Mouse (Mus musculus): ENCODE results near the gene 2210408I21Rik. TPM values are rescaled to one million over a fixed set of nuclear protein-coding genes. Genes with fewer than 3 reads are reported as not detected.

The 2210408I21Rik gene
- total and polyA plus RNA-seq, 3 experiments, result 1.6 to 4.0 TPM; not detected in 1

GRCm38 (mm10) chr13:77478425-77479119 lies 343.2 kb downstream of the 2210408I21Rik start:
- H3K4me1 ChIP-seq (ENCODE audit: control insufficient read depth in 1 of 2, insufficient read depth in 2 of 2, low read length in 2 of 2), result no peaks in the 10 kb centered on the region
- no peak overlapping the region for H3K9ac ChIP-seq (ENCODE audit: control insufficient read depth, low read depth, low read length, poor library complexity, severe bottlenecking)
- H3K9me3 ChIP-seq (replicated peaks; ENCODE audit: insufficient read depth, low read length), result no peaks in the 10 kb centered on the region
- no peaks in the 10 kb centered on the region for H3K27me3 ChIP-seq (ENCODE audit: control insufficient read depth in 1 of 2, insufficient read depth in 2 of 2, low read length in 2 of 2)
- no peak for DNase-seq (ENCODE audit: low read depth, low spot score)
- H3K36me3 ChIP-seq (ENCODE audit: control insufficient read depth in 1 of 2, insufficient read depth in 2 of 2, low read length in 2 of 2), result no peaks in the 10 kb centered on the region
- no peaks in the 10 kb centered on the region for H3K79me2 ChIP-seq (ENCODE audit: control insufficient read depth, insufficient read depth, low read length, poor library complexity)
- no peak overlapping the region for H3K27ac ChIP-seq (ENCODE audit: control insufficient read depth, low read depth, low read length)
- TF ChIP-seq USF1 (IDR thresholded peaks at IDR 0.05; ENCODE audit: low read depth, low read length), result no peak
- TF ChIP-seq MYB (IDR thresholded peaks at IDR 0.05; ENCODE audit: low read depth, low read length), result no peak
- no peak for TF ChIP-seq CTCF (IDR thresholded peaks at IDR 0.05 in 2 of 3, conservative IDR thresholded peaks at IDR 0.05 in 1 of 3; ENCODE audit: control insufficient read depth in 1 of 3, insufficient read depth in 1 of 3, low read depth in 2 of 3, low read length in 3 of 3, poor library complexity in 1 of 3, severe bottlenecking in 1 of 3)
- TF ChIP-seq RCOR1 (IDR thresholded peaks at IDR 0.05; ENCODE audit: low read depth, low read length), result no peak
- TF ChIP-seq KAT2A (conservative IDR thresholded peaks at IDR 0.05; ENCODE audit: low read depth, low read length), result no peak
- no peak overlapping the region for H3K4me3 ChIP-seq (ENCODE audit: control insufficient read depth in 1 of 2, insufficient read depth in 1 of 2, low read depth in 2 of 2, low read length in 2 of 2)

GRCm38 (mm10) chr13:77489938-77490651 lies 354.8 kb downstream of the 2210408I21Rik start:
- no peak for DNase-seq (ENCODE audit: low read depth, low spot score)
- Histone ChIP-seq H3K9me3 (replicated peaks; ENCODE audit: insufficient read depth, low read length) (no peaks in the 10 kb centered on the region), H3K4me1 (ENCODE audit: control insufficient read depth in 1 of 2, insufficient read depth in 2 of 2, low read length in 2 of 2) (no peaks in the 10 kb centered on the region), H3K4me3 (ENCODE audit: control insufficient read depth in 1 of 2, insufficient read depth in 1 of 2, low read depth in 2 of 2, low read length in 2 of 2) (no peak overlapping the region), H3K36me3 (ENCODE audit: control insufficient read depth in 1 of 2, insufficient read depth in 2 of 2, low read length in 2 of 2) (no peaks in the 10 kb centered on the region), H3K79me2 (ENCODE audit: control insufficient read depth, insufficient read depth, low read length, poor library complexity) (no peaks in the 10 kb centered on the region), H3K27me3 (ENCODE audit: control insufficient read depth in 1 of 2, insufficient read depth in 2 of 2, low read length in 2 of 2) (no peaks in the 10 kb centered on the region), H3K27ac (ENCODE audit: control insufficient read depth, low read depth, low read length) (no peak overlapping the region), H3K9ac (ENCODE audit: control insufficient read depth, low read depth, low read length, poor library complexity, severe bottlenecking) (no peak overlapping the region)
- TF ChIP-seq MXI1 (IDR thresholded peaks at IDR 0.05; ENCODE audit: low read depth, low read length) (no peak), NRF1 (IDR thresholded peaks at IDR 0.05; ENCODE audit: insufficient read depth, low read depth, low read length, poor library complexity, severe bottlenecking) (no peak), GABPA (IDR thresholded peaks at IDR 0.05; ENCODE audit: low read depth, low read length) (no peak)

- no peaks in the 10 kb centered on the region for H3K27me3 ChIP-seq (ENCODE audit: control insufficient read depth in 1 of 2, insufficient read depth in 2 of 2, low read length in 2 of 2)
- H3K79me2 ChIP-seq (ENCODE audit: control insufficient read depth, insufficient read depth, low read length, poor library complexity), result no peaks in the 10 kb centered on the region
- DNase-seq (ENCODE audit: low read depth, low spot score), result no peak
- H3K36me3 ChIP-seq (ENCODE audit: control insufficient read depth in 1 of 2, insufficient read depth in 2 of 2, low read length in 2 of 2), result no peaks in the 10 kb centered on the region
- no peak for TF ChIP-seq MAFK (IDR thresholded peaks at IDR 0.05; ENCODE audit: borderline replicate concordance, low read depth, low read length)
- TF ChIP-seq RCOR1 (IDR thresholded peaks at IDR 0.05; ENCODE audit: low read depth, low read length), result no peak
- no peak for TF ChIP-seq GABPA (IDR thresholded peaks at IDR 0.05; ENCODE audit: low read depth, low read length)
- no peak for TF ChIP-seq SMC3 (IDR thresholded peaks at IDR 0.05; ENCODE audit: low read depth, low read length)
- no peak for TF ChIP-seq NRF1 (IDR thresholded peaks at IDR 0.05; ENCODE audit: insufficient read depth, low read depth, low read length, poor library complexity, severe bottlenecking)
- no peak for TF ChIP-seq ZMIZ1 (IDR thresholded peaks at IDR 0.05; ENCODE audit: low read depth, low read length)
- TF ChIP-seq ELF1 (IDR thresholded peaks at IDR 0.05; ENCODE audit: low read depth, low read length), result no peak
- no peak for TF ChIP-seq KAT2A (conservative IDR thresholded peaks at IDR 0.05; ENCODE audit: low read depth, low read length)
- TF ChIP-seq RAD21 (IDR thresholded peaks at IDR 0.05; ENCODE audit: low read depth, low read length), result no peak
- TF ChIP-seq MXI1 (IDR thresholded peaks at IDR 0.05; ENCODE audit: low read depth, low read length), result no peak
- no peak overlapping the region for H3K4me3 ChIP-seq (ENCODE audit: control insufficient read depth in 1 of 2, insufficient read depth in 1 of 2, low read depth in 2 of 2, low read length in 2 of 2)
- H3K9ac ChIP-seq (ENCODE audit: control insufficient read depth, low read depth, low read length, poor library complexity, severe bottlenecking), result no peak overlapping the region
- H3K9me3 ChIP-seq (replicated peaks; ENCODE audit: insufficient read depth, low read length), result no peaks in the 10 kb centered on the region
- H3K27ac ChIP-seq (ENCODE audit: control insufficient read depth, low read depth, low read length), result no peak overlapping the region
- no peaks in the 10 kb centered on the region for H3K4me1 ChIP-seq (ENCODE audit: control insufficient read depth in 1 of 2, insufficient read depth in 2 of 2, low read length in 2 of 2)
These were observed 378.7 kb downstream of the 2210408I21Rik start for GRCm38 (mm10) chr13:77514046-77514445.

Data from MEL (cell line).